In genomic region chr3:95618511-95618910, GRCm38 (mm10) we compare ENCODE assay signal across 42 mouse cellular contexts. TPM values are rescaled to one million over a fixed set of nuclear protein-coding genes. Genes with fewer than 3 reads are reported as not detected.
"Had no signal": no experiment of that assay in that cellular context is flagged by ENCODE, and none has a peak within 500 bp of the region (broad histone marks: within the 10 kb centered on the region; RNA-seq: fewer than 3 reads in every experiment).

No protein-coding gene starts in this region.

- H3K9me3 ChIP-seq: heart, embryonic 10.5 days; heart, embryonic 12.5 days; heart, embryonic 13.5 days; heart, embryonic 15.5 days; hindbrain, embryonic 10.5 days; hindbrain, embryonic 12.5 days; hindbrain, embryonic 13.5 days; hindbrain, embryonic 15.5 days; intestine, embryonic 15.5 days; kidney, embryonic 15.5 days had no signal

- H3K4me3 ChIP-seq: heart, embryonic 10.5 days; heart, embryonic 12.5 days; heart, embryonic 13.5 days; heart, embryonic 15.5 days; hindbrain, embryonic 10.5 days; hindbrain, embryonic 12.5 days; hindbrain, embryonic 13.5 days; hindbrain, embryonic 15.5 days; intestine, embryonic 15.5 days; kidney, embryonic 15.5 days; layer of hippocampus, adult 2 months; left cerebral cortex, adult 2 months had no signal

- H3K4me2 ChIP-seq: heart, embryonic 12.5 days; heart, embryonic 13.5 days; heart, embryonic 15.5 days; hindbrain, embryonic 12.5 days; hindbrain, embryonic 13.5 days; hindbrain, embryonic 14.5 days; hindbrain, embryonic 15.5 days; intestine, embryonic 15.5 days; kidney, embryonic 15.5 days had no signal

- H3K27me3 ChIP-seq: heart, embryonic 12.5 days; heart, embryonic 13.5 days; heart, embryonic 15.5 days; hindbrain, embryonic 12.5 days; hindbrain, embryonic 13.5 days; hindbrain, embryonic 15.5 days; intestine, embryonic 15.5 days; kidney, embryonic 15.5 days had no signal

- DNase-seq: heart, postnatal 10 days; heart, postnatal 14 days; heart, postnatal 36 days; heart, postnatal 4 days; kidney, adult 11 months; kidney, adult 18-20 months; kidney, adult 2 months; kidney, adult 8-10 months; kidney, adult 9 months; kidney, postnatal 10 days; kidney, postnatal 14 days; kidney, postnatal 25 days; kidney, postnatal 36 days; kidney, postnatal 4 days; layer of hippocampus, adult 9-11 months; layer of hippocampus, postnatal 36 days had no signal

- H3K4me1 ChIP-seq: heart, embryonic 12.5 days; heart, embryonic 13.5 days; heart, embryonic 15.5 days; hindbrain, embryonic 15.5 days; intestine, embryonic 15.5 days; kidney, embryonic 15.5 days had no signal

- H3K27ac ChIP-seq: heart, embryonic 10.5 days; heart, embryonic 13.5 days; heart, embryonic 15.5 days; hindbrain, embryonic 10.5 days; hindbrain, embryonic 12.5 days; hindbrain, embryonic 13.5 days; hindbrain, embryonic 14.5 days; hindbrain, embryonic 15.5 days; hindbrain, postnatal 0 days; intestine, embryonic 15.5 days; kidney, embryonic 15.5 days; kidney, postnatal 0 days; layer of hippocampus, adult 2 months; left cerebral cortex, adult 2 months had no signal

- ATAC-seq: hindbrain, embryonic 16.5 days; hindbrain, postnatal 0 days; inflammation-experienced regulatory T-cells, adult 6 months; intestine, embryonic 15.5 days; intestine, embryonic 16.5 days; intestine, postnatal 0 days had no signal

- H3K9ac ChIP-seq: heart, embryonic 12.5 days; heart, embryonic 13.5 days; heart, embryonic 15.5 days; hindbrain, embryonic 12.5 days; hindbrain, embryonic 13.5 days; hindbrain, embryonic 14.5 days; hindbrain, embryonic 15.5 days; intestine, embryonic 15.5 days; kidney, embryonic 15.5 days had no signal

RNA-seq across cellular contexts. Expression of gene Hormad1, which starts 59.0 kb away (rescaled TPM):
- polyA plus RNA-seq: heart, embryonic 12.5 days; heart, embryonic 13.5 days; heart, embryonic 14.5 days; heart, embryonic 15.5 days; heart, embryonic 16.5 days; heart, postnatal 0 days; hindbrain, embryonic 10.5 days; hindbrain, embryonic 11.5 days; hindbrain, embryonic 12.5 days; hindbrain, embryonic 13.5 days; hindbrain, embryonic 14.5 days; hindbrain, embryonic 15.5 days; hindbrain, embryonic 16.5 days; hindbrain, postnatal 0 days; inflammation-experienced regulatory T-cells, adult 6 months; intestine, embryonic 15.5 days; intestine, postnatal 0 days; kidney, adult 2 months; kidney, embryonic 14.5 days; kidney, embryonic 15.5 days; kidney, embryonic 16.5 days; kidney, postnatal 0 days; large intestine, adult 2 months had no signal
